Mouse (Mus musculus) macrophage (primary cell): ENCODE measurements around the gene Bicd1. TPM values are rescaled to one million over a fixed set of nuclear protein-coding genes. Genes with fewer than 3 reads are reported as not detected.
"Not testable (repeated sequence)": the region's sequence is repeated elsewhere in the genome, so short reads cannot be mapped to it uniquely, and the experiment has no call there.

Experiments used
- H3K27ac ChIP-seq: fragments of 350-480 bp; formaldehyde crosslinking; 2 replicates; pipeline ENCODE4 v1.9.0; 2021
- H3K36me3 ChIP-seq: fragments of 350-480 bp; formaldehyde crosslinking; 2 replicates; pipeline ENCODE4 v1.9.0; 2021; ENCODE audit errors: inconsistent target
- H3K4me3 ChIP-seq: fragments of 350-480 bp; formaldehyde crosslinking; 2 replicates; pipeline ENCODE4 v1.9.0; 2021; ENCODE audit errors: inconsistent target
- H3K79me2 ChIP-seq: fragments of 350-480 bp; formaldehyde crosslinking; 2 replicates; pipeline ENCODE4 v1.9.0; 2021; ENCODE audit errors: inconsistent target
- WGBS: methylation state at CpG from one replicate; pipeline ENCODE4 v1.1.7; 2026; ENCODE audit warnings: inconsistent platforms; ENCODE audit not compliant: missing documents; 5-methylcytosine and 5-hydroxymethylcytosine counted together
- polyA plus RNA-seq: library from polyadenylated mRNA; stranded (reverse); fragments of 250-400 nt; gene quantifications from 3 replicates; pipeline ENCODE4 v1.2.4, GENCODE M21; 2018; ENCODE audit warnings: inconsistent platforms
- total RNA-seq, 78 experiments: library from RNA; depleted of rRNA; stranded (reverse); fragments of 250-400 nt; gene quantifications; 1 replicate in 9 of 78; 2 replicates in 24 of 78; 3 replicates in 43 of 78; 4 replicates in 2 of 78; pipeline ENCODE4 v1.2.4; 2018; ENCODE audit warnings: inconsistent platforms in 56 of 78

Bicd1 gene
- 1 to 10 TPM in 12 of 26 experiments, under 1 TPM in 14; 0.17 to 4.8 (median 0.81) TPM for total RNA-seq (2018; cell fraction: chromatin; rRNA removed)
- total RNA-seq (2018; cell fraction: cytosol; rRNA removed) = under 1 TPM in 25 of 26 experiments, not detected in 1; 0.06 to 0.44 (median 0.18) TPM
- 1 to 10 TPM in 9 of 26 experiments, under 1 TPM in 17; 0.10 to 3.4 (median 0.53) TPM for total RNA-seq (2018; cell fraction: nucleus; rRNA removed)
- 0.06 to 0.09 TPM (median 0.06 TPM) in 3 replicates for polyA plus RNA-seq

- no peaks in the 10 kb centered on the region for H3K79me2 ChIP-seq
- no peak within 1 kb of the TSS for H3K27ac ChIP-seq
- H3K4me3 ChIP-seq = peak within 1 kb of the TSS; percentile 40
- WGBS = 2% methylated on average over 30 of the region's 30 CpGs
- no peaks in the 10 kb centered on the region for H3K36me3 ChIP-seq
Measured at GRCm38 (mm10) chr6:149408833-149409332, at the start of gene Bicd1. Gene Bicd1, plus strand, starts transcription at chr6:149408886.

- not testable (repeated sequence) for H3K36me3 ChIP-seq, H3K4me3 ChIP-seq, H3K79me2 ChIP-seq, H3K27ac ChIP-seq
- 97% methylated on average over 13 of the region's 20 CpGs for WGBS
Measured at GRCm38 (mm10) chr6:149362533-149362932, 46.2 kb upstream of the Bicd1 start.

DNA sequence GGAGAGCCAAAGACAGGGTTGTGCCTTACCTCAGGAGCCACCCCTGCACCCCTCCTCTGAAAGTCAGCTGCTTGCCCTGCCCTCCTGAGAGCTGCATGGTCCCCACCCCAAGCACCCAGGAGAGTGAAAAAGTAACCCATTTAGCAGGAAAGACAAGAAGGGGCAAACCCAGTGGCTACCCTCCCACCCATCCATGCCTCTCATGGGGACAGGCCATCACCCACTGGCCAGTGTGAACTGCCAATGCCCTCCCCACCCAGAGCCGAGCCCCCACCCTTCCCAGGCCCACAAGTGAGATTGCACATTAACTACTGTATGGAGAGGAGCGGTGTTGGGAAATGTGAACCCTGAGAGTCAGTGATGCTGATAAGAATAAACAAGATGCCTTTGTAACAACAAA lies 42.7 kb upstream of the Bicd1 start:
- not testable (repeated sequence) for H3K79me2 ChIP-seq, H3K27ac ChIP-seq, H3K4me3 ChIP-seq, H3K36me3 ChIP-seq
- no CpG with 5 or more reads among the region's 2 CpGs for WGBS

DNA sequence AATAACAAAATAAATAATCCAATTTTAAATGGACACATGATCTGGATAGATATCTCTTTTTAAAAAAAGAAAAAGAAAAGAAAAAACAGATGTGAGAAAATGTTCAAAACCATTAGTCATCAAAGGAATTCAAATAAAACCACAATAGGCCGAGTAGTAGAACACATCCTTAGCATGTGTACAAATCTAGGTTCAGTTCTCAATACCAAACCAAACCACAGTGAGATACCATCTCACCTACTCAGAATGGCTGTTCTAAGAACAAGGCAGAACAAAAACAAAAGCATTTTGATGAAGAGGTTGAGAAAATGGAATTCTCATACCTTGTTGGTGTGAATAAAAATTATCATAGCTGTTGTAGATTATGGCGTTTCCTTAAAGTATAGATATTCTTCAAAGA lies 42.3 kb upstream of the Bicd1 start:
- no peak overlapping the region for H3K27ac ChIP-seq
- no peaks in the 10 kb centered on the region for H3K79me2 ChIP-seq
- H3K36me3 ChIP-seq = no peaks in the 10 kb centered on the region
- no peak overlapping the region for H3K4me3 ChIP-seq
- 75% methylated on average over 2 of the region's 2 CpGs for WGBS

DNA sequence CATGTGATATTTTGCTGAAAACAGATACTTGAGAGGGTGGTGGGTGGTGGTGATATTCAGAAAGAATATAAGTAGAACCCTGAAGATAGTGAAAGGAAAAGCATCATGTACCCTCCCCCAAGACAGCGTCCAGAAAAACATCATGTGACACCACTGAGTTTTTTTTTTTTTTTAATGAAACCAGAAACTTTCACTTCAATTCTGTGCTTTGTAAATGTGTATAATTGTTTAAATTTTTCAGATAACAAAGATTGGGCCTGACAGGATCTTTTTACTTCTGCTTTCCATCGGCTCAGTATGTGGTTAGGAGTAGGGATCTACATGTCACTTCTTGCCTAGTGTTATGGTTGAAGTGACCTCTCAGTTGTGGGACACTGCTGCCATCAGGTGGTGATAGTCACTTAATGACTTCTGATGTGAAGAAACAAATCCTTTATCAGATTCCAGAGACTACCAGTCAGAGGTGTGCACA lies 33.7 kb upstream of the Bicd1 start:
- H3K27ac ChIP-seq = peak overlapping the region; percentile 75
- 6% methylated on average over 2 of the region's 2 CpGs for WGBS
- H3K36me3 ChIP-seq = no peaks in the 10 kb centered on the region
- no peaks in the 10 kb centered on the region for H3K79me2 ChIP-seq
- no peak overlapping the region for H3K4me3 ChIP-seq

DNA sequence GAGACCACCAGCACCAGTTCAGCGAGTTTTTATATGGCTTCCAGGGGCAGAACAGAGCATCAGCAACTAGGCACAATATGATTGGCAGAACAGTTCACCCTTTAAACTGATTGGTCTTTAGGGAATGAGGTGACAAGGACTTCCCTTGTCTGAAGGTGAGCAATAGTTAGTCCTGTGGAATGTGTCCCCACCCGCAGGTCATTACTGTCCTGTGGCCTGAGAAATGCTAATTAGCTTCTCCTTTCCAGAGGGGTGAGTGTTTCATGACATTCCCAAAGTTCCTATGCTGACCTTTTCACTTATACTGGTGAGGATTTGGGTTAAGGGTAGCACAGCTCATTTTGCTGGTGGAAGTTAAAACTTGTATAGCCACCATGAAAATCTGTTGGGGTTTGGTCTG lies 25.2 kb upstream of the Bicd1 start:
- Histone ChIP-seq H3K79me2 (no peaks in the 10 kb centered on the region), H3K4me3 (no peak overlapping the region), H3K36me3 (no peaks in the 10 kb centered on the region), H3K27ac (no peak overlapping the region)
- WGBS = 72% methylated on average over 2 of the region's 2 CpGs

DNA sequence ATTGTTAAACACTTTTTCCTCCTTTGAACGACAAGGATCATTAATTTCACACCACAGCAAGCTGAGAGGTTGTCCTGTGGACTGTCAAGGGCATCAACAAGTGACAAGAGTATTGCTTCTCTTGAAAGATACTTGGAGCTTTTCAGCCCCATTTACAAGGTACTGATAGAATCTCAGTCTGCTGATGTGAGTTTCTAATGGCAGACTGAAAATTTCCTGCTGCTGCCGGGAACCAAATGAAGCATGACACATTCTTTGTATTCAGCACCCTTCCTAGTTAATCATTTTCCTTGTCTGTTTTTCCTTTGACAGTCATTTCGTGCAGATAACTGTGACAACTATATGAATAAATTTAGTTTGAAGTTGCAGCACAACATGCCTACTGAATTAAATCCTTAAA lies 22.3 kb upstream of the Bicd1 start:
- H3K36me3 ChIP-seq = no peaks in the 10 kb centered on the region
- WGBS = 59% methylated on average over 3 of the region's 3 CpGs
- no peak overlapping the region for H3K4me3 ChIP-seq
- H3K79me2 ChIP-seq = no peaks in the 10 kb centered on the region
- no peak overlapping the region for H3K27ac ChIP-seq

DNA sequence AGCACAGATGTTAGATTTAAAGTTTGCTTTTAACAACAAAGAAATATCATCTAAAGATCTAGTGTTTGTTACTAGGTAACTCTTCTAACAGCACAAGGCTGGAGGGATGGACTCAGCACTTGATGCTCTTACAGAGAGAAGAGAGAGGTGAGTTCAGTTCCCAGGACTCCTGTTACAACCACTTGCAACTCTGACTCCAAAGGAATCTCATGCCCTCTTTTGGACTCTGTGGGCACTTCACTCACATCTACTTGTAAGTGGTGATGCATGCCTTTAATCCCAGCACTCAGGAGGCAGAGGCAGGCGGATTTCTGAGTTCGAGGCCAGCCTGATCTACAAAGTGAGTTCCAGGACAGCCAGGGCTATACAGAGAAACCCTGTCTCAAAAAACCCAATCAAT lies 19.1 kb upstream of the Bicd1 start:
- H3K36me3 ChIP-seq, H3K27ac ChIP-seq, H3K79me2 ChIP-seq, H3K4me3 ChIP-seq: not testable (repeated sequence)
- no CpG with 5 or more reads among the region's 2 CpGs for WGBS

GRCm38 (mm10) chr6:149399396-149399795 lies 9.3 kb upstream of the Bicd1 start:
- no peaks in the 10 kb centered on the region for H3K36me3 ChIP-seq
- H3K4me3 ChIP-seq = no peak overlapping the region
- H3K27ac ChIP-seq = no peak overlapping the region
- H3K79me2 ChIP-seq = no peaks in the 10 kb centered on the region

GRCm38 (mm10) chr6:149409341-149409740 lies 655 bp downstream of the Bicd1 start:
- Histone ChIP-seq H3K4me3 (peak overlapping the region; percentile 40), H3K79me2 (no peaks in the 10 kb centered on the region), H3K27ac (no peak overlapping the region), H3K36me3 (no peaks in the 10 kb centered on the region)
- WGBS = 3% methylated on average over 11 of the region's 11 CpGs

GRCm38 (mm10) chr6:149409845-149410244 lies 1.2 kb downstream of the Bicd1 start:
- Histone ChIP-seq H3K27ac (no peak overlapping the region), H3K79me2 (no peaks in the 10 kb centered on the region), H3K36me3 (no peaks in the 10 kb centered on the region), H3K4me3 (no peak overlapping the region)
- WGBS = 28% methylated on average over 4 of the region's 4 CpGs

GRCm38 (mm10) chr6:149413256-149413655 lies 4.6 kb downstream of the Bicd1 start:
- H3K4me3 ChIP-seq = no peak overlapping the region
- H3K27ac ChIP-seq = no peak overlapping the region
- no peaks in the 10 kb centered on the region for H3K79me2 ChIP-seq
- no peaks in the 10 kb centered on the region for H3K36me3 ChIP-seq

DNA sequence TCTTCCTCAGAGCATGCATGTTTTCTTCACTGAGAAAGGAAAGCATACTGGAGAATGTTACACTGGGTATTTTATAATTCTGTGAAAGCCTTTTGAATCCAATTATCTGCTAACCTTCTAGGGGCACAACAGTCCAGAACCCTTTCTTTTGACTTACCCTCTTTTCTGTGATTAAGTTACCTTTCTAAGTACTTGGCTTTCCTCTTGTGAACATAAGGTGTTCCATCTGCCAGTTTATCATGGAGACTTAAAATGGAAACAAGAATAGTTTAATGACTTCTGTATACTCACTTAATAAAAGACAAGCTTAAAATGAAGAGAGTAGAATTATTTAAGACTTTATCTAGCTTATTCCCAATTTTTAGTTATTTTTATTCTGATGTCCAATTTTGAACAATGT lies 16.1 kb downstream of the Bicd1 start:
- H3K79me2 ChIP-seq = no peaks in the 10 kb centered on the region
- no peaks in the 10 kb centered on the region for H3K36me3 ChIP-seq
- H3K4me3 ChIP-seq = no peak overlapping the region
- no peak overlapping the region for H3K27ac ChIP-seq

DNA sequence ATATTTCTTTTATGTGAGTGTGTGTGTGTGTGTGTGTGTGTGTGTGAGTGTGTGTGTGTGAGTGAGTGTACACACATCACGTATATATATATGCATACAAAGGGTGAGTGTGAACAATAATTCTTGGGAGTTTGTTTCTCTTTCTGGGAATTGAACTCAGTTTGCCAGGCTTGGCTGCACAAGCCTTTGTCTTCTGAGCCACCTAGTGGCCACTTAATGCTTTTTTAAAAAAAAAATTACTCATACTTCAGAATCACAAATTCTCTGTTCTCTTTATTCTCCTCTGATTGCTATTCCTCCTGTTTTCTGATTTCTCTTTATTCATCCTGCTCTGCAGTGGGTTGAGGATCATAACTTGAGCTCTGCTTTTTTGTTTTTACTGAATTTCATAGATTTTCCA lies 30.5 kb downstream of the Bicd1 start:
- H3K27ac ChIP-seq = no peak overlapping the region
- no peak overlapping the region for H3K4me3 ChIP-seq
- H3K79me2 ChIP-seq = no peaks in the 10 kb centered on the region
- H3K36me3 ChIP-seq = no peaks in the 10 kb centered on the region
- WGBS = no CpG with 5 or more reads among the region's 1 CpGs

GRCm38 (mm10) chr6:149442884-149443283 lies 34.2 kb downstream of the Bicd1 start:
- H3K36me3 ChIP-seq = no peaks in the 10 kb centered on the region
- 92% methylated on average over 1 of the region's 1 CpGs for WGBS
- H3K27ac ChIP-seq = no peak overlapping the region
- no peaks in the 10 kb centered on the region for H3K79me2 ChIP-seq
- H3K4me3 ChIP-seq = no peak overlapping the region

- Histone ChIP-seq H3K4me3 (no peak overlapping the region), H3K27ac (no peak overlapping the region), H3K79me2 (no peaks in the 10 kb centered on the region), H3K36me3 (no peaks in the 10 kb centered on the region)
- WGBS = 88% methylated on average over 6 of the region's 10 CpGs
Measured at GRCm38 (mm10) chr6:149445854-149446253, 37.2 kb downstream of the Bicd1 start.
